Mouse (Mus musculus): ENCODE results near the gene Klf12.

- TF ChIP-seq POLR2A (IDR thresholded peaks at IDR 0.05; ENCODE audit: borderline replicate concordance, extremely low read depth, low read depth, low read length) (no peak), CTCF (IDR thresholded peaks at IDR 0.05; ENCODE audit: insufficient read depth, low read length) (no peak)
Measured at GRCm38 (mm10) chr14:100017219-100017618, 267.3 kb downstream of the Klf12 start.
